Mouse (Mus musculus): ENCODE data around the gene Dld.

DNA sequence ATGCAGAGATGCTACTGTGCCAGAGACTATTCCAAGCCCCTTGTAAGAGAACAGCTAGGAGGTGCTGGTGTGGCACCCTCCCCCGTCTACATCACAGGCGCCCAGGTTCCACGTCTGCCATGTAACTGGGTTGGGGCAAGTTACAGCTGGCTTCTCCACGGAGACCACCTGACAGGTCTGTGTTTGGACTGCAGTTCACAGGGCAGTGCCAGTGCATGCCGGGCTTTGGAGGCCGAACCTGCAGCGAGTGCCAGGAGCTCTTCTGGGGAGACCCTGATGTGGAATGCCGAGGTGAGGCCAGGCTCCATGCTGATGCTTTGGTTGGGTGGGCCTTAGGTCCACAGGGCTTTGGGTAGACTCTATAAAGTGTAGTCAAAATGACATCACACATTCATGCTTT is 43.5 kb downstream of the Dld start:
- TF ChIP-seq POLR2A (IDR thresholded peaks at IDR 0.05; ENCODE audit: borderline replicate concordance, extremely low read depth, low read depth, low read length): no peak
- no peak for TF ChIP-seq CTCF (IDR thresholded peaks at IDR 0.05; ENCODE audit: insufficient read depth, low read length)
